Mouse (Mus musculus): ENCODE data around the gene Epb41l3. TPM values are rescaled to one million over a fixed set of nuclear protein-coding genes. Genes with fewer than 3 reads are reported as not detected.

Gene Epb41l3
- polyA plus RNA-seq, 1 experiment, result 160 TPM

DNA sequence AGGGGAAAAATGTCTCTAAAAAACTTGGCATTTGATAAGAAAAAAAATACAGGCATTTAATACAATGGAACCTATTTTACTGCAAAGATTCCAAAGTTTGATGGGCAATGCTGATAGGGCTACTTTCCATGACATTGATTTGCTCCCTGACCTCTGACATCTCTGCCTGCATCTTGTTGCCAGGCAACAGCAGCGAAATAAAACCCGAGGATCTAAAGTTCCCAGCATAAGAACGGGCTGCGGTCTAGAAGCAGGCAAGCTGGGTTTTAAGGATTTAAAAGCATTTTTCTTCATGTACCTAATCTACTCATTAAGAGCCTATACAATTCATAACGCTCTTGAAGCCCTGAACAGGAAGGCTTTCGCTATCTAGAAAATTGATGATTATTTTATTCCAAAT is 54.0 kb downstream of the Epb41l3 start:
- Histone ChIP-seq H3K27ac (ENCODE audit: insufficient read depth, low read length) (no peak overlapping the region), H3K4me3 (ENCODE audit: insufficient read depth, low read length) (no peak overlapping the region), H3K4me1 (ENCODE audit: control insufficient read depth, insufficient read depth, low read length) (peaks cover 6% of the 10 kb centered on the region)
- TF ChIP-seq CTCF (IDR thresholded peaks at IDR 0.05; ENCODE audit: borderline replicate concordance, insufficient read depth, low read length) (no peak), POLR2A (IDR thresholded peaks at IDR 0.05; ENCODE audit: low read depth, low read length) (no peak)

DNA sequence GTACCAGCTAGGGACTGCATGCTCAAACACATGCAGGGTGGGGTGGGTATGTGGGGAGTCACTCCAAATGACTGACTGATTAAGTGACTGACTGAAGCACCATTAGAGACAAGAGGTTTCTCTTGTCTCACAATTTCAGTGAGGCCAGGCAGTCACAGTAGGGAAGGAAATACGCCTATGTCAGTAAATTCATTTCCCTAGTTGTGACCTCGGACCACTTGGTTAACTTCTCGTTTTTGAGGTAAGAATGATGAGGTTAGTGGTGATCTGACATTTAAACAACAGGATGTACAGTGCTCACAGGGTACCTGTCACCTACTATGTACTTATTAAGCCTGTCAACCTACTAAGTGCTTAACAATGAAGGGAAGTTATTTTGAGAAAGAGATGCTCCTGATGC is 67.5 kb downstream of the Epb41l3 start:
- no peak for TF ChIP-seq CTCF (IDR thresholded peaks at IDR 0.05; ENCODE audit: borderline replicate concordance, insufficient read depth, low read length)
- TF ChIP-seq POLR2A (IDR thresholded peaks at IDR 0.05; ENCODE audit: low read depth, low read length), result no peak

DNA sequence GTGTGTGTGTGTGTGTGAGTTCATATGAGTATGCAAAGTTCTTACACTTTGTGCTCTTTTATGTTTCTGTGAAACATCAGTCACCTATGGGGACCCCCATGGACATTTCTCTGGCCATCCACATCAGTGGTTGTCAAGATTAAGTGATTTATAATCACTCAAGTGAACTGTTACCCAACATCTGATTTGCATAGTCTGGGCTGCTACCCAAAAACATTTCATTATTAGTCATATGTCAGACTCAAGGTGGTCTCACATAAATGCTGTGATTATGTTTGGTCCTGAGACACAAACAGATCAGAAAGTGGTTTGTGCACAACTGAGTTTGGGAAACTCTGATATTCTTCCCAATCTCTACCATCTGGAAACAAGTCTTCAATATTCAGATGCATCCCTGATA is 75.3 kb downstream of the Epb41l3 start:
- peaks cover 9% of the 10 kb centered on the region; the same call in 1 of the 2 replicates for H3K4me1 ChIP-seq (ENCODE audit: control insufficient read depth, insufficient read depth, low read length)
- H3K27ac ChIP-seq (ENCODE audit: insufficient read depth, low read length), result no peak overlapping the region
- H3K4me3 ChIP-seq (ENCODE audit: insufficient read depth, low read length), result no peak overlapping the region
- TF ChIP-seq CTCF (IDR thresholded peaks at IDR 0.05; ENCODE audit: borderline replicate concordance, insufficient read depth, low read length), result no peak
- TF ChIP-seq POLR2A (IDR thresholded peaks at IDR 0.05; ENCODE audit: low read depth, low read length), result no peak

More for the DNA sequence above, 67.5 kb downstream of the Epb41l3 start:
- Histone ChIP-seq H3K27ac (ENCODE audit: insufficient read depth, low read length) (no peak overlapping the region), H3K4me1 (ENCODE audit: control insufficient read depth, insufficient read depth, low read length) (no peaks in the 10 kb centered on the region), H3K4me3 (ENCODE audit: insufficient read depth, low read length) (no peak overlapping the region)

DNA sequence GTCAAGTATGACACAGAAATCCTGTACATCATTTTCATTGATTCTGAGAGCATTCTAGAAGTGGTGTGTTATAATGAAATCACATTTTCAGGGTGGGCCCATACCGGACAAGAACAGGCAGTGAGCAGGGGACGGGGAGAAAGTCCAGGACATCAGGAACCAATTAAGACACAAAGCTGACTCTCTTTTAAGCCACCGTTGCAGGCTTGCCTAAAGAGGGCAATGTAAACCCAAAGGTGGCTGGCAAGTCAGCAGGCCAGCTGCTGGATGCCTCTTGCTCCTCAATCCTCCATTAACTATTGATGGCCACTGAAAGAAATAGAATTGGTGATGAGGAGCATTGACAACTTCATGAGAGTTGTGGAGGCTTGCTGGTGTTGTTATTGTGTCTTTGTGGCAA is 75.8 kb downstream of the Epb41l3 start:
- H3K4me3 ChIP-seq (ENCODE audit: insufficient read depth, low read length), result no peak overlapping the region
- TF ChIP-seq POLR2A (IDR thresholded peaks at IDR 0.05; ENCODE audit: low read depth, low read length) (no peak), CTCF (IDR thresholded peaks at IDR 0.05; ENCODE audit: borderline replicate concordance, insufficient read depth, low read length) (peak; percentile 39; the same call in 1 of the 2 replicates)
- peaks cover 9% of the 10 kb centered on the region; the same call in 1 of the 2 replicates for H3K4me1 ChIP-seq (ENCODE audit: control insufficient read depth, insufficient read depth, low read length)
- no peak overlapping the region for H3K27ac ChIP-seq (ENCODE audit: insufficient read depth, low read length)

DNA sequence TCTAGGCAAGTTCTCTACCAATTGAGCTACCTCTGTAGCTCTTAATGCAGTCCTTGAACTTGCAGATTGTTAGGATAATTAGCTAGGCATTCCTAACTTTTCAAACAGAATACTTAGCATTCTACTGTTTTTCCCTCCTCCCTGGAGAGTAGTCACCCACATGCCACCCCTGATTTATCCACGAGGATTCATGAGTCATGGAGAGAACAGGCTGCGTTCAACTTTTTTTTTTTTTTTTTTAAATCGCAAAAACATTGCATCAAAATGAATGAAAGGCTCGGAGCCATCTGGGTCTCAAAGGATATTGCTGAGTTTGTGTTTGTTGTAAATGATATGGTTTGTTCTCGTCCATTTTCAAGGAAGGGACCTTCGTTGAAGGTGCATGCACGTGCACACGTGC is 79.6 kb downstream of the Epb41l3 start:
- H3K4me1 ChIP-seq (ENCODE audit: control insufficient read depth, insufficient read depth, low read length), result peaks cover 9% of the 10 kb centered on the region; the same call in 1 of the 2 replicates
- H3K27ac ChIP-seq (ENCODE audit: insufficient read depth, low read length), result no peak overlapping the region
- H3K4me3 ChIP-seq (ENCODE audit: insufficient read depth, low read length), result no peak overlapping the region
- TF ChIP-seq POLR2A (IDR thresholded peaks at IDR 0.05; ENCODE audit: low read depth, low read length) (no peak), CTCF (IDR thresholded peaks at IDR 0.05; ENCODE audit: borderline replicate concordance, insufficient read depth, low read length) (no peak)

DNA sequence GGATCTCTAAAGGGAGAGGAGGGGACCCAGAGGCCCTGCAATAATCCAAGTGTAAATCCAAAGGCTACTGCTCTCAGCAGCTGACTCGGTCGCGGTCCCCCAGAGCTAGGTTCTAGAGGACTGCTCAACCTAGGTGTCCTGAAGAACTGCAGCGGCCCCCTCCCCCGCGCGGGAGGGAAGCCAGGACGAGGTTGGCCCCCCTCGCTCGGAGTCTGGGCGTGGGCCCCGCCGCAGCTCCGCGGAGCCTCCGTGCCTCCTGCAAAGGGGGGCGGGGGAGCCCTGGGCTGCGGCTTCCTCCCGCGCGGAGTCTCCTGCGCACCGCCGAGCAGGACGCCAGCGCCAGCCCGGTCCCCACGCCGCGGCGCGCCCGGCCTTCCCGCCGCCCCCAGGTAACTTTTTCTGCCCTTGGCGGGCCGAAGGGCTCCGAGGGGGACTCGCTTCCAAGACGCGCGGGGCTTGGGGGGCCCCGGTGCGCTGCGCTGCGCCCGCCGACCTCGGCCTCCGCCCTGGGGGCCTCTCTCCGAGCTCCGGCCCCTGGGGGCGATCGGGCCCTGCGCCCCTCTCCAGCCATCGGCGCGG is 81.1 kb downstream of the Epb41l3 start:
- Histone ChIP-seq H3K4me1 (ENCODE audit: control insufficient read depth, insufficient read depth, low read length) (peaks cover 9% of the 10 kb centered on the region; the same call in 1 of the 2 replicates), H3K4me3 (ENCODE audit: insufficient read depth, low read length) (peak overlapping the region; percentile 52), H3K27ac (ENCODE audit: insufficient read depth, low read length) (peak overlapping the region; percentile 74)
- TF ChIP-seq CTCF (IDR thresholded peaks at IDR 0.05; ENCODE audit: borderline replicate concordance, insufficient read depth, low read length) (no peak), POLR2A (IDR thresholded peaks at IDR 0.05; ENCODE audit: low read depth, low read length) (peak; percentile 68)

DNA sequence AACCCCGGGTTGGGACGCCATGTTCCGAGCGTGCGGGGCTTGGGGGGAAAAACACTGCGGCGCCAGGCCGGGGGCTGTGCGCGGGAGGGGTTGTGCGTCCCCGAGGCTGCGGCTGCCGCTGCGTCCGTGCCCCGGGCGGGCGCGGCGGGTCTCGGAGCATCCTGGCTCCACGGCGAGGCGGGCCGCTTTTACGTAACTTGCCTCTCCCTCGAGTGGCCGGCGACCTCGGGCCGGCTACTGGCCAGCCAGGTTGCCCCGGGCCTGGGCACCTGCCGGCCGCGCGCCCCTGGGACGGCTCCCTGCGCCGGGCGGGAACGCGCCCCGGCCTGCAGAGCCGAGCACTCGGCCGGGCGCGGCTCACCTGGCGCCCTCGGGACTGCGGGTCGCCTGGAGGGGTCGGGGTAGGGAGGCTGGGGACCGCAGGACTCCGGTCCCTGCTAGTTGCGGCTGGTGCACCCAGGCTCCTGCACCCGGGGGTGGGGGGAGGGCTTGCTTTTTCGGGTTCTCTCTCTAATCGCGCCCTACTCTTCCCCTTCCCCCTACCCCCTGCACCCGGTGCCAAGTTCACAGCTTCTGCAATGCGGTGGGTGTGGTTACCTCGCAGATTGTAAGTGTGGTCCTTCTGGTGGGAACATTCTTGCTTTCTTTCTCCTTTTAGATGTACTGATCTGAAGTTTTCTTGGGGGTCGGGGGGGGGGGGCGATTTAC is 81.8 kb downstream of the Epb41l3 start:
- Histone ChIP-seq H3K4me1 (ENCODE audit: control insufficient read depth, insufficient read depth, low read length) (peaks cover 9% of the 10 kb centered on the region; the same call in 1 of the 2 replicates), H3K4me3 (ENCODE audit: insufficient read depth, low read length) (peak overlapping the region; percentile 52)
- TF ChIP-seq CTCF (IDR thresholded peaks at IDR 0.05; ENCODE audit: borderline replicate concordance, insufficient read depth, low read length), result no peak
- TF ChIP-seq POLR2A (IDR thresholded peaks at IDR 0.05; ENCODE audit: low read depth, low read length), result no peak

DNA sequence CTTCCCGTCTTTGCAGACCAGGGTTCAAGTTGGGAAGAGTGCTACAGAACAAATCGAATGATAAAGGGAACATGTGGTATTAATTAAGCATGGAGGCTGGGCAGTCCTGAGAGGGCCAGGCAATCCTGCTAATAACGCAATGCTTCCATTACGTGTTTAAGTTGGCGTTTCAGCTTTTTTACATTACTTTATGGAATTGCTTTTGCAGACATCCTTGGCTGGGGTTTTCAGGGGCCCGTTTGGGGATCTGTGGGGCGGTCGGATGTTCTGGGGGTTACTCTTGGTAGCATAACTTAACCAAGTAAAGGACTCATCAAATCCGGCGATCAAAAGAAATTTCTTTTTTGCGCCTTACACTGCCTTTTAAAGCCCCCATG is 82.3 kb downstream of the Epb41l3 start:
- no peak; the same call in 1 of the 2 replicates for TF ChIP-seq POLR2A (IDR thresholded peaks at IDR 0.05; ENCODE audit: low read depth, low read length)
- TF ChIP-seq CTCF (IDR thresholded peaks at IDR 0.05; ENCODE audit: borderline replicate concordance, insufficient read depth, low read length), result no peak
- Histone ChIP-seq H3K4me3 (ENCODE audit: insufficient read depth, low read length) (peak overlapping the region; percentile 52), H3K4me1 (ENCODE audit: control insufficient read depth, insufficient read depth, low read length) (peaks cover 9% of the 10 kb centered on the region; the same call in 1 of the 2 replicates), H3K27ac (ENCODE audit: insufficient read depth, low read length) (peak overlapping the region; percentile 74)

More for the DNA sequence above, 81.8 kb downstream of the Epb41l3 start:
- peak overlapping the region; percentile 74 for H3K27ac ChIP-seq (ENCODE audit: insufficient read depth, low read length)

DNA sequence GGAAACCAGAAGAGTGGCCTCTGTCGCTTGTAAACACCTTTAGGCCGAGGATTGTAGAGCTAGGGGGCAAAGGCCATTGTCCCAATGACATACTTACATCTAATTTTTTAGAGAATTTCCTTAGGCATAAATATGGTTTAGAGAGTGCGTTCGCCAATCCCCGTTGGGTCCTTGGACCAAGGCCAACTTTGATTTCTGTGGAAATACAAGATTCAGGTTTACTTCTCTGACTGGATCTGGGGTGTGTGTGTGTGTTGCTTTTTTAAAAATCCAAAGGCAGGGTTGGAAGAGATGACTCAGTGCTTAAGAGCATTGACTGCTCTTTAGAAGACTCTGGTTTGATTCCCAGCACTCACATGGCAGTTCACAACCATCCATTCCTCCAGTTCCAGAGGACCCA is 83.2 kb downstream of the Epb41l3 start:
- Histone ChIP-seq H3K4me3 (ENCODE audit: insufficient read depth, low read length) (peak overlapping the region; percentile 52), H3K4me1 (ENCODE audit: control insufficient read depth, insufficient read depth, low read length) (peaks cover 9% of the 10 kb centered on the region; the same call in 1 of the 2 replicates), H3K27ac (ENCODE audit: insufficient read depth, low read length) (peak overlapping the region; percentile 62)
- TF ChIP-seq POLR2A (IDR thresholded peaks at IDR 0.05; ENCODE audit: low read depth, low read length) (no peak), CTCF (IDR thresholded peaks at IDR 0.05; ENCODE audit: borderline replicate concordance, insufficient read depth, low read length) (no peak)

DNA sequence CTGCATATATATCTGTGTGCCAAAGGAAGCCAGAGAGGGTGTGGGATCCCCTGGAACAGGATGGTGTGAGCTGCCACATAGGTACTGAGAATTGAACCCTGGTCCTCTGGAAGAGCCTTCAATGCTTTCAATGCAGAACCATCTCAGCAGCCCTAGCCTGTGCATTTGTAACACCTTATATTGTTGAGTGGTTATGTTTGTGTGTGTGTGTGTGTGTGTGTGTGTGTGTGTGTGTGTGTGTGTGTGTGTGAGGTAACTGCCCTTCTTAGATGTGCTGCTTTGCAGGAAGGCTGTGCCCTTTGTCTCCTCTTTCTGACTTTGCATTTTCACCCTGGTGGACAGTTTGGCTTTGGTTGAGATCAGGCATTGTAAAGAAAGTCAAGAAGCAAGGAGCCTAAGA is 87.2 kb downstream of the Epb41l3 start:
- TF ChIP-seq POLR2A (IDR thresholded peaks at IDR 0.05; ENCODE audit: low read depth, low read length) (no peak), CTCF (IDR thresholded peaks at IDR 0.05; ENCODE audit: borderline replicate concordance, insufficient read depth, low read length) (no peak)
- Histone ChIP-seq H3K4me1 (ENCODE audit: control insufficient read depth, insufficient read depth, low read length) (no peaks in the 10 kb centered on the region), H3K4me3 (ENCODE audit: insufficient read depth, low read length) (no peak overlapping the region), H3K27ac (ENCODE audit: insufficient read depth, low read length) (no peak overlapping the region)

All from embryonic fibroblast, embryonic 13.5 days (primary cell).